Mouse (Mus musculus) mature B cell (primary cell): ENCODE results near the gene Moxd1.
"Not testable (repeated sequence)": the region's sequence is repeated elsewhere in the genome, so short reads cannot be mapped to it uniquely, and the experiment has no call there.

ENCODE experiments used
- in situ Hi-C: fragments of 300-500 bp; cut with MboI; formaldehyde crosslinking; loops from 2 replicates; pipeline ENCODE4 v1.14.3; 2019

Moxd1 gene

GRCm38 (mm10) chr10:24271077-24271637 lies 47.8 kb downstream of the Moxd1 start:
- in situ Hi-C loops: no loop called here

DNA sequence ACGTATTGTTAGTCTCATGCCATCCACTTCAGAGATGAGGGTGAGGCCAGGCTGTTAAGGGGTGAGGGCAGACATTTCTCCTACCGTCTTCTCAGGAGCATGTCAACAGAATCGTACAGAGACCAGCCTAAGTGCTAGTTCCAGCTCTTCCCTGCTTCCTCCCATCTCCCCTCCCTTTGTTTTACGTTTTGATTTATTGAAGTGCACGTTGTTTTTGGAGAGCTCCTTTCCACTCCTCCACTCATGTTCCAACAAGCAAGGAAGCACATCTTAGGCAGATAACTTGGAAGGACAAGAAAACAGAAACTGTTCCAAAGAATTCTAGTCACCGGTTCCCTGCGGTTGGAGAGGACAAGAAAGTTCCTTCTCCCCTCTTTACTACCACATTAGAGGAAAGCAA lies 52.9 kb downstream of the Moxd1 start:
- in situ Hi-C loops: no loop called here

DNA sequence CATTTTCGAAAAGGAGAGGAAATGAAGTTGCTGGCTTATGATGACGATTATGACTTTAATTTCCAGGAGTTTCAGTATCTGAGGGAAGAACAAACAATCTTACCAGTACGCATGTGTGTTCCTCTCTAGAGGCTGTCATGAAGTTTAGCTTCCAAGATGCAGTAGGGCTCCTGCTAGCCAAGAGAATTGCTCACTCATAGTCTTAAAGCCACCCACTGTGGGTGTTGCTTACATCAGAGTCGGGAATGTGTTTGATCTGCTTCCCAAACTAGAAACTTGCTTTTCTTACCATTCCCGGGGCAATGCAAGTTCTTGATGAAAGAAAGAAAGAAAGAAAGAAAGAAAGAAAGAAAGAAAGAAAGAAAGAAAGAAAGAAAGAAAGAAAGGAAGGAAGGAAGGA lies 59.3 kb downstream of the Moxd1 start:
- in situ Hi-C loops: no loop called here

- in situ Hi-C loops: no loop called here
Measured at GRCm38 (mm10) chr10:24291611-24292010, 68.3 kb downstream of the Moxd1 start.

DNA sequence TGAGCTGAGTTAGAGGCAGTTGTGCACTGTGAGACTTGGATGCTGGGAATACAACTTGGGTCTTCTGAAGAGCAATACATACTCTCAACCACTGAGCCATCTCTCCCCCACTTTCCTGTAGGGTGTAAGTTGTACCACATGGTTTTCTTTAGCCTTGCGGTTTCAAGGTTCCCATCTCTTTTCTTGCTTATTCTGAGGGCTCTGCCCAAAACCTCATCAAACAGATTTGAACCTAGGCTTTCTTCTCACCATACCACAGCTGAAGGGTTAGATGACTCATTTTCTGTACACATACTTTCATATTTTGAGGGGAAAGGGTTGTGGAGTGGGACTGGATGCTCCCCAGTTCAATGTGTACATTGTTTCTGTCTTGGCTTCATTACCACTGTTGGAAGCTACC lies 69.4 kb downstream of the Moxd1 start:
- in situ Hi-C loops: no loop called here

- in situ Hi-C loops: no loop called here
Measured at GRCm38 (mm10) chr10:24296608-24297007, 73.3 kb downstream of the Moxd1 start.

DNA sequence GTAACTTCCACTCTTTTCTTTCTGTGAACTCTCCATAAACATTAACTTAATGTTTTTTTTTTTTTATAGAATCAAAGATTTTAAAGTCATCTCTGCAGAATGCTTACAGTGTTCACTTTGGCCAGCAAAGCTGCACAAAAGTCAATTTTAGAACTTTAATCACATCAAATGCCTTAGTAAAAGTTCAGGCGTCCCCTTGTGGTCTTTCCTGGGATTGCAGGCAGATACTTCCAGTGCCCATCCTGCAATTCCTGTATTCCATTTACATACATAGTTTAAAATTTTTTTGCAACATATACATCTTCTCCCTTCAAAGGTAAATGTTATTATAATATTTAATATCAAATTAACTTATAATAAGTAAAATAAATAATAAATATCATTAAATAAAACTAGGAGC lies 74.5 kb downstream of the Moxd1 start:
- in situ Hi-C loops: no loop called here

GRCm38 (mm10) chr10:24298260-24299244 lies 75.2 kb downstream of the Moxd1 start:
- in situ Hi-C loops: no loop called here

DNA sequence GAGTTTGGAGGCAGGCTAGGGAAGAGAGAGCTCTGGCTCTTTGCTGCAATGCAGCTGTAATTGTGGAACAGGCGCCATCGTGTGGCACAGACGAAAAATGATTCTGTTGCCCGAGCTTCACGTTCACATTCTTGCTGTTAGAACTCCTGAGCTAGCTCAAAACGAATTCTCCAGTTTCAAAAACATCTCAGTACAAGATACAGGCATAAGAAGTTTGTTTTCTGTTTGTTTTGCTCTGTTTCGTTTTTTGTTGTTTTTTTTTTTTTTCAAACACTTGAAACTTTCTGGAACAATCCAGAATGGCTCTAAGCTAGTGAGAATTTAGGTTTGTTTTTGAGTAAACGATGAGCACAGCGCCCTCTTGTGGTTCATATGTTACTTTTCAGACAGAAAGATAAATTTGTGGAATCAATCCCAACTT lies 88.9 kb downstream of the Moxd1 start:
- in situ Hi-C loops: no loop called here

DNA sequence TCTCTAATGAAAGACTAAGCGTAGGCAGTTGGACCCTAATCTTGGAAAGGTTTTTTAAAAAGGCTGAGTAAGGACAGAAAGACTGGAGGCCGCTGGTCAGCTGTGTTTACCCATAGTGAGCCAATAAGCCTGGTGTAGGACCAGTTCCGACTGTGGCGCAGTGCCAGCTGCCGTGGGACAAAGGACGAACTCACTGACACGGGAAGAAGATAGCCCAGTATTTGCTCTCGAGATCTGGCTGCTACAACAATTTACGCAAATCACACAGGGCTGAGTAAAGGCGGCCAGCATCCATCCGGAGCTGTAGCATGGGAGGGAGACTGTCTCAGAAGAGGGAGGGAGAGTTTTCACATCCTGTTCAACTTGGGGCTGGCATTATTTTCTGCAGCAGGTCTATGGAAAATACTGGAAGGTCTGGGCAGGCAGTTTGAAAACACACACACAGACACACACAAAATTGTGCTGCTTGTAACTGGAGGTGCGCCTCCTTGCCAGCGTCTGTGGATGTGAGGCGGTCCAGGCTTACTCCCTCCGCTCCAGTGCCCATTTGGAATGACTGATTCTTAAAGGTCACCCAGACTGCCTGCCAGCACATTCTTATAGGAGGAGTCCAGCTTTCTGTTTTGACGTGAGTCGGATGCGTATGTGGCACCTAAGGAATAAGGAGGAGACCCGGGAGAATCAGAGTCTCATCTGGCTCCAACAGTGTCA lies 94.0 kb downstream of the Moxd1 start:
- in situ Hi-C loops: no loop called here

DNA sequence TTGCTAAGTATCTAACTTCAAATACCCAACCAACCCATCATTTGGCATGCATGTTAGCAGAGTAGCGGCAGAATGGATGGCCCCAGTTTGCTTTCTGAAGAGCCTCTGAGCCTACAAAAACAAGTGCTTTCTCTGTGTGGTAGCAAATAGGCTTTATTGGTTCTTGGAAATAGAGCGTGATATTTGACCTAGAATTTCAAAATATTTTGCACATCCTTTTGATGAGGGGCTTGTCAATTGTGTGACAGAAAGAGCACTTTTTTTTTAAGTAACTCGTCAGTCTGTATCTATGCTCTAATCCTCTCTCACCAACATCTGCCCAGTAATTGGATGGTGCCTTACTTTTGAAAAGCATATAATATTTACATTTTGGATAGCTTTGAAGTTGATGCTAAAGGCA lies 97.0 kb downstream of the Moxd1 start:
- in situ Hi-C loops: no loop called here

- in situ Hi-C loops: no loop called here
Measured at GRCm38 (mm10) chr10:24323066-24323465, 99.7 kb downstream of the Moxd1 start.

DNA sequence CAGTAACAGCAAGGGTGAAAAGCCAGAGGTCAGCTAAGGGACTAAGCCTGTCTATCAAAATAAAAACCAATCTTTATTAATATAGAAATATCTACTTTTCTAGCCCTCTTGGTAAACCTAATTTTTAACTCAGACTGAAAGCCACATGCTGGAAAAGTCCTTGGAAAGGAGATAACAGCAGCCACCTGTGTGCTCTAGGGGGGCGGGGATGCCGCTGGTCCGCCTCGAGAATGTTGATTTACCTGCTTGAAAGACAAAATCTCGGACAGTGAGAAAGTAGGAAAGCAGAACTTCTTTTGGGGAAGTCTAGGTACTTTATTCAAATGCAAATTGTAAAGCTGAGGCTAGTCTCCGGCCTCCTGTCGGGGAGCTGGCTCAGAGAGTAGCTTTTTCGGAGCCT lies 103.9 kb downstream of the Moxd1 start:
- in situ Hi-C loops: not testable (repeated sequence)

DNA sequence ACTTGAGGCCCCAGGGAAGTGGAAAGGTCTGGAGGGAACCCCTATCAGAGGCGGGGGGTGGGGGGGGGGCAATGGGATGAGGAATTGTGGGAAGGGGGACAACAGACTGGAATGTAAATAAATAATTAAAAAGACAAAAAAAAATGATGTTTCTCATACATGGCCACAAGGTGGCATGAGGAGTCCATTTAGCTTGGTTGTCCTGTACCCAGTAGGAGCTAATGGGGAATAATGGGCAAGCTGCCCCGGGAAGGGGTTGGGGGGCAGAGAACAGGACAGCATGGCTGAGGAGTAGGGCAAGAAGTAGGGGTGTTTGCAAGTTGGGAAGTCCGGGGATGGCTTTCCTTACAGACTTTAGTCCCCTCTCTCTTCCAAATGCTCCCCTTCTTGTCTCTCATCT lies 109.5 kb downstream of the Moxd1 start:
- in situ Hi-C loops: no loop called here

DNA sequence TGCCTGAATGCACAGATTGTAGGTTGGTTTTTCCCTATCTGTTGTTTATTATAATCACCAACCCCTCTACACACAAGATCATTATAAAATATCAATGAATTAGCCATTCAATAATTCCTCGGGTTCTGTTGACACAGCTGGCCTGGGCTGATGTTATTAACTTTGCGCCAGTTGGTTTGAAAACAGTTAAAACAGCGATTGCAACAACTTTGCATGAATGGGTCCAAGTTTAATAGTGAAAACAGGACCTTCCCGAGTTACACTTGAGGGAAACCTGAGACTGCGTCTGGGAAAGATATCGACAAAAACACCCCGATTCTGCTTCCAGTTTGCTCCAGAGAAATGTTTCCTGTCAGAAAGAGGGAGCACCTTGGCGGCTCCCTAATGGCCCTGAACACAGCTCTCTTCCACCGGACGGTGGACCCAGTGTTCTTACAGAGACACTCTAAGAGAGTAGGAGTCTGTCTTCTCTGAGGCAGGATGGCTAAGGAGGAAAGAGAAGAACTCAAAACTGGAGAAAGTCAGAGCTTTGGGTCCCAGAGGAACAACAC lies 116.4 kb downstream of the Moxd1 start:
- in situ Hi-C loops: no loop called here

GRCm38 (mm10) chr10:24340551-24341213 lies 117.4 kb downstream of the Moxd1 start:
- in situ Hi-C loops: no loop called here

- in situ Hi-C loops: no loop called here
Measured at GRCm38 (mm10) chr10:24341214-24341589, 117.9 kb downstream of the Moxd1 start.

DNA sequence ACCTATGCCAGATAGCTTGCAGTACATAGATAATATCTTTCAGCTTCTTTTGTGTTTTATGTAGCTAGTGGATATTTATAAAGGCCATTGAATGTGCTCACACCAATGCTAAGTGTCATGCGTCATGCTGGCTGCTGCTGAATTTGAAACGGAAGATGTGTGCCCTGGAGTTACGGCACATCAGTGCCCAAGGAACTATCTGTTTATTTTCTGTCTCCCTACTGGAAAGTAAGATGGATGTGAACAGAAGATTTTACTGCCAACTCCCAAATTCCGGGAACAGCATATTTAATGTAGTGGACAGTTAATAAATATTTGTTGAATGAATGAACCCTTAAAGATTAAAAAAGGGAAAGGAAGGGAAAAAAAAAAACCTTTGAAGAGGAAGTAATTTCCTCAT lies 119.8 kb downstream of the Moxd1 start:
- in situ Hi-C loops: no loop called here
